Mouse (Mus musculus): ENCODE measurements around the gene Tnfrsf9. TPM values are rescaled to one million over a fixed set of nuclear protein-coding genes. Genes with fewer than 3 reads are reported as not detected.

Tnfrsf9 gene
- polyA plus RNA-seq, 1 experiment from 2014 or later, result 0.66 TPM

DNA sequence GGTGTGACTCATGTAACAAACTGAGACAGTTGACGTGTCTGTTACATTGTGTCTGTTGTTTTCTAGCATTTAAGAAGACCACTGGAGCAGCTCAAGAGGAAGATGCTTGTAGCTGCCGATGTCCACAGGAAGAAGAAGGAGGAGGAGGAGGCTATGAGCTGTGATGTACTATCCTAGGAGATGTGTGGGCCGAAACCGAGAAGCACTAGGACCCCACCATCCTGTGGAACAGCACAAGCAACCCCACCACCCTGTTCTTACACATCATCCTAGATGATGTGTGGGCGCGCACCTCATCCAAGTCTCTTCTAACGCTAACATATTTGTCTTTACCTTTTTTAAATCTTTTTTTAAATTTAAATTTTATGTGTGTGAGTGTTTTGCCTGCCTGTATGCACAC is 30.3 kb downstream of the Tnfrsf9 start:
- Histone ChIP-seq H3K27me3 (no peaks in the 10 kb centered on the region), H3K36me3 (no peaks in the 10 kb centered on the region), H3K4me3 (no peak overlapping the region), H3K4me1 (no peaks in the 10 kb centered on the region), H3K9ac (replicated peaks) (no peak overlapping the region), H3K9me3 (no peaks in the 10 kb centered on the region), H3K27ac (replicated peaks) (no peak overlapping the region), H3K4me2 (replicated peaks) (no peak overlapping the region)
- no peak for ATAC-seq (ENCODE audit: low FRiP score, low read depth)
- 94% methylated on average over 7 of the region's 7 CpGs for WGBS

DNA sequence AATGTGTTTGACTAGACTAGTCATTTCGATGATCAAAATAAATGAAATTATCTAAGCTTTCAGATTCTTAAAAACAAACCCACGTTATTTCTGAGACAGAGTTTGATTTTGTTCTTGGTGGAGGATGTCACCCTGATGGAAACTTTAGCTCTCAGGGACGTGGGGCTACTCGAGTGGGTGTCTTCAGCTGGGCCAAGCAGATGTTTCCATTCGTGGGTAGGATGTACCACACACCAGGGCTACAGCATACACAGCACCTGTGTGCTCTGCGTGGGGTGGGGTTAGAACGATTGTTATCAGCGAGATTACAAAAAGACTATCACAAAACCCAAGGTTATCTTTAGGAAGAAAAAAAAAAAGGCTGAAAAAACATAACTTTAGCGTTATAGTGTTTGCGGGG is 36.6 kb downstream of the Tnfrsf9 start:
- no peak overlapping the region for H3K9ac ChIP-seq (replicated peaks)
- 87% methylated on average over 10 of the region's 10 CpGs for WGBS
- no peak overlapping the region for H3K4me3 ChIP-seq
- H3K36me3 ChIP-seq, result no peaks in the 10 kb centered on the region
- no peaks in the 10 kb centered on the region for H3K4me1 ChIP-seq
- no peak for ATAC-seq (ENCODE audit: low FRiP score, low read depth)
- H3K27ac ChIP-seq (replicated peaks), result no peak overlapping the region
- H3K9me3 ChIP-seq, result no peaks in the 10 kb centered on the region
- no peak overlapping the region for H3K4me2 ChIP-seq (replicated peaks)
- no peaks in the 10 kb centered on the region for H3K27me3 ChIP-seq

DNA sequence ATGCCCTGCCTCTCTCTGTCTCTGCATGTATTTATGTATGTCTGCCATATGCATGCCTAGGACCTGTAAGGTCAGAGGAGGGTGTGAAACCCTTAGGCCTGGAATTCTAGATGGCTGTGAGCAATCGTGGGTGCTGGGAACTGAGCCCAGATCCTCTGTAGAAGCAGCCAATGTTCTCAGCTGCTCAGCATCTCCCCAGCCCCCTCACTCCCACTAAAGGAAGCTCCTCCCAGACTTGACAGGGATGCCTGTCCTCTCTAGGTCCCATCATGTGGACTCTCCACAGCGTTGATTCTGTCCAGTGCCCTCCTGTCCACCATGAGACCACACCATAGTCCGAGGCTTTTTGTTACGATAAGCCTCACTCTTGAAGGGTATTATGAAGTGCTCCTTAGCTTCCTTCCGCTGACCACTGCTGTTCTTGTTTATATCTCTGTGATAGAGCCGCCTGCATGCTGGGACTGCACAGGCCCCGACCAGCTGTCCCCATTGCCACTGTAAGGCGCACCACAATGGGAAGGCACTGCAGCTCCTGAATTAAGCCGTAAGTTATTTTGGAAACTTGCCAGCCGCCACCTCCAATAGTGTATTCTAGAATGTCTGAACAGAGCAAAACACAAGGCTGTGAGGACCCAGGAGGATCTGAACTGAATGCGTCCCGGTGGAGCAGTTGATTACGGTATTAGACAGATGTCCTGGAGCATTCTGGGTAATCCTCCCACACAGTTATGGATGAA is 42.2 kb downstream of the Tnfrsf9 start:
- Histone ChIP-seq H3K27ac (replicated peaks) (peak overlapping the region; percentile 43), H3K9me3 (no peaks in the 10 kb centered on the region), H3K27me3 (no peaks in the 10 kb centered on the region), H3K36me3 (no peaks in the 10 kb centered on the region), H3K9ac (replicated peaks) (no peak overlapping the region), H3K4me2 (replicated peaks) (no peak overlapping the region), H3K4me1 (peaks cover 10% of the 10 kb centered on the region), H3K4me3 (no peak overlapping the region)
- 62% methylated on average over 13 of the region's 13 CpGs for WGBS
- peak; percentile 69 for ATAC-seq (ENCODE audit: low FRiP score, low read depth)

DNA sequence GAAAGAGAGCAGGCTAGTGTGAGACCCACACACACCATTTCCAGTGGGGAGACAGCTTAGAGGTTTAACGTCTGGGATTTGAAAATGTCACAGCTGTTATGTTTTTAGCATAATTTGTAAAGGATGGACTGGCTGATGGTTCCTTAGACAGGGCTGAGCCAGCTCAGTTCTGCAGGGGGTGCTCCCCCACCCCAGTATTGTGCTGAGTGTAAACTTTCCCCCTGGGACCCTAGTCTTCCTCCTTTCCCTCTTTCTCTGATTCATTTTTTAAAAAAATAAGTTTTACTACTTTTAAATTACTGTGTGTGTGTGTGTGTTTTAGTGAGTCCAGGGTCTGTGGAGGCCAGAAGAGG is 42.7 kb downstream of the Tnfrsf9 start:
- H3K27me3 ChIP-seq, result no peaks in the 10 kb centered on the region
- peak; percentile 47 for ATAC-seq (ENCODE audit: low FRiP score, low read depth)
- H3K9ac ChIP-seq (replicated peaks), result no peak overlapping the region
- 65% methylated on average over 1 of the region's 1 CpGs for WGBS
- no peaks in the 10 kb centered on the region for H3K9me3 ChIP-seq
- H3K4me2 ChIP-seq (replicated peaks), result no peak overlapping the region
- no peaks in the 10 kb centered on the region for H3K36me3 ChIP-seq
- H3K4me1 ChIP-seq, result peaks cover 10% of the 10 kb centered on the region
- no peak overlapping the region for H3K4me3 ChIP-seq
- peak overlapping the region; percentile 43; the same call in 1 of the 2 replicates for H3K27ac ChIP-seq (replicated peaks)

DNA sequence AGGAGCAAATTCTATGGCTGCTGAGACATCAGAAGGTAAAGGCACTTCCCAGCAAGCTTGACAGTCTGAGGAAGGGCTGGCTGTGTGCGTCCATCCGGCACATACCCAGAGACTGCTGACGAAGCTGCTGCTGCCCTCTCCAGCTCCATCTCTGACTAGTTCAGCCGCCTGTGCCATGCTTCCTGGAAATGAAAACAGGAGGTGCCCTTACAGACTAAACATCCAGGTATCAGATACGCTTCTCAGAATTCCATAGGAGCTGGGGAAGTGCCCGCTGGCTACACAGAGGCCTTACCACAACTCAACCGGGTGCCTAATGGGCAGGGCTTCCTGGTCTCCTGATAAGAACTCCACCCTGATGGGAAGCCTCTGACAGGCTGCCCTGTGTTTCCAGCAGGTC is 44.2 kb downstream of the Tnfrsf9 start:
- WGBS, result 79% methylated on average over 7 of the region's 7 CpGs
- Histone ChIP-seq H3K9me3 (no peaks in the 10 kb centered on the region), H3K27me3 (0 out of 2 replicates have a peak, but pooled peaks cover 4% of the 10 kb centered on the region), H3K27ac (replicated peaks) (no peak overlapping the region), H3K4me3 (no peak overlapping the region), H3K9ac (replicated peaks) (no peak overlapping the region), H3K4me1 (peaks cover 10% of the 10 kb centered on the region), H3K36me3 (no peaks in the 10 kb centered on the region), H3K4me2 (replicated peaks) (no peak overlapping the region)
- no peak for ATAC-seq (ENCODE audit: low FRiP score, low read depth)

DNA sequence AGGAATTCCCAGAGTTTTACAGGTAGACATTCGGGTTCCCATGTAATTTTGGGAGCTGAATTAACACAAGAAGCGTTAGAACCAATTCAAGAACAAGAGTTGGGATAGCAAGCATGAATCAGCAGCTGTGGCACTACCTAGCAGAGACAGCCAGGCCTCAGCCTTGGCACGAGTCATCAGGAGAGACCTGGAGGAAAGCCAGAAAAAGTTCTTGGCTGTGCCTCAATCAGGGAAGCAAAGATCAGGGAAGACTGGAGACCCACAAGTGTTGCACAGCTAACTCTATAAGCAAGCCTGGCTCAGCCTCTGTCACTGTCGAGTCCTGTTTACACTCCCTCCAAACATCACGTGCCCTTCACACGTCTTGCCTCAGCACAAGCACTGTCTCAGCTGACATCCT is 47.9 kb downstream of the Tnfrsf9 start:
- H3K4me2 ChIP-seq (replicated peaks), result no peak overlapping the region
- no peaks in the 10 kb centered on the region for H3K4me1 ChIP-seq
- WGBS, result 72% methylated on average over 6 of the region's 6 CpGs
- no peak for ATAC-seq (ENCODE audit: low FRiP score, low read depth)
- H3K27ac ChIP-seq (replicated peaks), result no peak overlapping the region
- H3K9me3 ChIP-seq, result no peaks in the 10 kb centered on the region
- no peak overlapping the region for H3K9ac ChIP-seq (replicated peaks)
- peaks cover 8% of the 10 kb centered on the region; the same call in 1 of the 2 replicates for H3K27me3 ChIP-seq
- H3K36me3 ChIP-seq, result no peaks in the 10 kb centered on the region
- no peak overlapping the region for H3K4me3 ChIP-seq

DNA sequence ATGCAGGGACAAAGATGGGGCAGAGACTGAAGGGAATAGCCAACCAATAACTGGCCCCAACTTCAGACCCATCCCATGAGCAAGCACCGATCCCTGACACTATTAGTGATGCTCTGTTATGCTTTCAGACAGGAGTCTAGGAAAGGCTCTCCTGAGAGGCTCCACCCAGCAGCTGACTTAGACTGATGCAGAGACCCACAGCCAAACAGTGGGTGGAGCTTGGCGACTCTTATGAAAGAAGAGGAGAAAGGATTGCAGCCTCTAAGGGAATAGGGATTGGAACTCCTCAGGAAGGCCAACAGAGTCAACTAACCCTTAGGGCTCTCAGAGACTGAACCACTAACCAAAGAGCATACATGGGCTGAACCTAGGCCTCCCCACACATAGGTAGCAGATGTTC is 49.3 kb downstream of the Tnfrsf9 start:
- H3K4me3 ChIP-seq, result no peak overlapping the region
- 54% methylated on average over 2 of the region's 2 CpGs for WGBS
- H3K9ac ChIP-seq (replicated peaks), result no peak overlapping the region
- H3K36me3 ChIP-seq, result no peaks in the 10 kb centered on the region
- no peak overlapping the region for H3K4me2 ChIP-seq (replicated peaks)
- H3K9me3 ChIP-seq, result no peaks in the 10 kb centered on the region
- peaks cover 8% of the 10 kb centered on the region; the same call in 1 of the 2 replicates for H3K27me3 ChIP-seq
- ATAC-seq (ENCODE audit: low FRiP score, low read depth), result no peak
- H3K27ac ChIP-seq (replicated peaks), result no peak overlapping the region
- no peaks in the 10 kb centered on the region for H3K4me1 ChIP-seq

DNA sequence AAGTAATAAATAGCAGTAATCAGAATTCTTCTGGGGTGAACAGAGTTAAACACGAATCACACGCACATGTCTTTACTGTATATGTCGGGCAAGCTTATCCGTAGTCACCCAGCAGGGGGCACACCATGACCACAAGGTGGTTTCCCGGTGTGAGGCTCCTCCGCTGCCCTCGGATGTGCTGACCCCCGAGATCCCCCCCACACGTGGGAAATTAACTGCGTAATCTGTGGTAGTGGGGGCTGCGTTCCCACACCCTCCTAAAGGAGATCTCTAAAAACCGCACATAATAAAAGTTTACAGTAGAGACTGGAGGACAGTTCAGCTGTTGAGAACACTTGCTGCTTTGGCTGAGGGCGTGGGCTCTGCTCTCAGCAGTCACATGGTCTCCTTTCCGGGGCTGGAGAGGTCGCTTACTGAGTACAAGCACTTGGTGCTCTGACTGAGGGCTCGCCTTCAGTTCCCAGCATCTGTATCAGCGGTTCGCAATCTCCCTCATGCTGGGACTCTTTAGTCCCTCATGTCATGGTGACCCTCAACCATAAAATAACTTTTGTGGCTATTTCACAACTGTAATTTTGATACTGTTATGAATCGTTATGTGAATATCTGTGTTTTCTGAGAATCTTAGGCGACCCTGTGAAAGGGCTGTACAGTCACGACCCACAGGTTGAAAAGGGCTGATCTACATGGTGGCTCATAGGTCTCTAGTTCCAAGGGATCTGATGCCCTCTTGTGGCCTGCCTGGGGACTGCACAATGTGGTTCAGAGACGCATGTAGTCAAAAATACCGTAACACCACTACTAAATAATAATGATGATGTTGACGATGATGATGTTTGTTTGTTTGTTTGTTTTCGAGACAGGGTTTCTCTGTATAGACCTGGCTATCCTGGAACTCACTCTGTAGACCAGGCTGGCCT is 50.5 kb downstream of the Tnfrsf9 start:
- H3K27ac ChIP-seq (replicated peaks), result no peak overlapping the region
- H3K36me3 ChIP-seq, result no peaks in the 10 kb centered on the region
- no peak overlapping the region for H3K4me3 ChIP-seq
- H3K4me1 ChIP-seq, result no peaks in the 10 kb centered on the region
- H3K9ac ChIP-seq (replicated peaks), result no peak overlapping the region
- no peak for ATAC-seq (ENCODE audit: low FRiP score, low read depth)
- no peaks in the 10 kb centered on the region for H3K9me3 ChIP-seq
- H3K27me3 ChIP-seq, result peaks cover 8% of the 10 kb centered on the region; the same call in 1 of the 2 replicates
- WGBS, result 14% methylated on average over 25 of the region's 25 CpGs
- H3K4me2 ChIP-seq (replicated peaks), result peak overlapping the region; percentile 19

DNA sequence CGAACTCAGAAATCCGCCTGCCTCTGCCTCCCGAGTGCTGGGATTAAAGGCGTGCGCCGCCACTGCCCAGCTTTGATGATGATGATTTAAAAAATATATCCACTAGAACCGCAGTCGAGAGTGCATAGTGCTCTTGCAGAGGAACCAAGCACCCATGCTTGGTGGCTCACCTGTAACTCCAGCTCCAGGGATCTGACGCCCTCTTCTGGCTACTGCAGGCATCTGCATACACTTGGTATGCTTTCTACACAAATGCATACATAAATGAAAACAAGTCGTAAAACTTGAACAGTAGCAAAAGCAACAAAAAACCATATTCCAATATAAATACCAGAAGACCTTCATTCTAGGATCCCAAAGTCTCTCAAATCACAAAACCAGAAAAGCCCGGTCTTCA is 51.2 kb downstream of the Tnfrsf9 start:
- WGBS, result 72% methylated on average over 11 of the region's 11 CpGs
- H3K9ac ChIP-seq (replicated peaks), result no peak overlapping the region
- ATAC-seq (ENCODE audit: low FRiP score, low read depth), result no peak

DNA sequence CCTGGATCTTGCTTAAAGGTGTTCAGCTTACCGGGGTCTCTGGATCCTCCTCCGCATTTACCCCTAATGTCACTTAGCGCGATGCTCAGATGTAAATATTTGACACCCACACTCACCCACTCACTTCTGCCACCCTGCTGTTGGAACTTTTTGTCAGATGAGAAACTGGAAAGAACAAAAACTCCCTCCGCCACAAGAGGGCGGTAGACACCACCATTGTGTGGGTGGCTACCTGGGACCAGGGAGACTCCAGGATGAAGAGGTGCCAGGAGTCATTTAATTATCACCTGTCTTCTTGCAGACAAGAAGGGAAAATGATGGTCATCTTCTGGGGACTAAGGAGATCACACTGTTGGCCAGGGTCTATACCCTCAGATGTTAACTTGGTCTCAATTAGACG is 52.2 kb downstream of the Tnfrsf9 start:
- ATAC-seq (ENCODE audit: low FRiP score, low read depth), result no peak

More for the DNA sequence above, 51.2 kb downstream of the Tnfrsf9 start:
- no peaks in the 10 kb centered on the region for H3K36me3 ChIP-seq
- peaks cover 8% of the 10 kb centered on the region; the same call in 1 of the 2 replicates for H3K27me3 ChIP-seq
- no peak overlapping the region for H3K27ac ChIP-seq (replicated peaks)
- no peak overlapping the region for H3K4me3 ChIP-seq
- no peaks in the 10 kb centered on the region for H3K4me1 ChIP-seq
- H3K9me3 ChIP-seq, result no peaks in the 10 kb centered on the region
- H3K4me2 ChIP-seq (replicated peaks), result no peak overlapping the region

DNA sequence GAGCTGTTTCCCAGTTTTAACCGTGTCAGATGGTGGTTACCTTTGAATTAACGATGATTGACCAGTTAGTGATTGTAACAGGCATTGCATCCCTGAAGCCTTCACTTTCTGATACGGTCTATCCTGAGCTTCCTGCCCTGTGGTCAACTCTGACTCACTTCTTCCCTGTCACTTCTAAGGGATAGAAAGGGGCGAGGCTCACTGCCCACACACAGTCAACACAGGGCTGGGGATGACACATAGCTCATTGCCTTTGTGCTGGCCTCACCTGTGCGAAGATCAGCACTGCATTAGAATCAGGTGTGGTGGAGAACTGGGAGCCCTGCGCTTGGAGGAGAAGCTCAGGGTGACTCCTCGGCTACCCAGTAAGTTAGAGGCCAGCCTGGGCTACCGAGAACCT is 54.6 kb downstream of the Tnfrsf9 start:
- no peak overlapping the region for H3K4me2 ChIP-seq (replicated peaks)
- H3K4me1 ChIP-seq, result no peaks in the 10 kb centered on the region
- ATAC-seq (ENCODE audit: low FRiP score, low read depth), result no peak
- WGBS, result 91% methylated on average over 8 of the region's 8 CpGs
- H3K27ac ChIP-seq (replicated peaks), result no peak overlapping the region
- no peaks in the 10 kb centered on the region for H3K27me3 ChIP-seq
- no peak overlapping the region for H3K4me3 ChIP-seq
- 0 out of 2 replicates have a peak overlapping the region, but pooled peaks have one; percentile 2 for H3K9ac ChIP-seq (replicated peaks)
- H3K36me3 ChIP-seq, result no peaks in the 10 kb centered on the region
- H3K9me3 ChIP-seq, result no peaks in the 10 kb centered on the region

More for the DNA sequence above, 52.2 kb downstream of the Tnfrsf9 start:
- no peak overlapping the region for H3K4me2 ChIP-seq (replicated peaks)
- peaks cover 8% of the 10 kb centered on the region; the same call in 1 of the 2 replicates for H3K27me3 ChIP-seq
- no peak overlapping the region for H3K4me3 ChIP-seq
- no peaks in the 10 kb centered on the region for H3K4me1 ChIP-seq
- no peaks in the 10 kb centered on the region for H3K9me3 ChIP-seq
- H3K27ac ChIP-seq (replicated peaks), result no peak overlapping the region
- H3K36me3 ChIP-seq, result no peaks in the 10 kb centered on the region
- WGBS, result 18% methylated on average over 7 of the region's 7 CpGs
- no peak overlapping the region for H3K9ac ChIP-seq (replicated peaks)

DNA sequence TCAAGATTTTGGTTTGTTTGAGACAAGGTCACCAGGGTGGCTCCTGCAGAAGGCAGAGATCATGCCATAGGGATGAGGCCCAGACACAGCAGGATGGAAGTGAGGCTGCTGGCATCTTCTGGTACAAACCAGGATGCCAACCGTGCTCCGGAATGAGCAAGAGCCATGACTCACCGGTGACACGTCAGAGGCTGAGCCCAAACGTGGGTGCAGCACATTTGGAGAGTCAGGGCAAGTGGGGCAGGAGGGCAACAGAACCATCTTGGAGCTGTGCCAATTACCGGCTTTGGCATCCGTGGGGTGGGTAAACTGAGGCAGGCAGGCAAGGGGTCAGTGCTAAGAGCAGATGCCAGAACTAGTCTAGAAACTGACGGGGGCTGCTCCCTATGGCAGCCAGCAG is 58.9 kb downstream of the Tnfrsf9 start:
- ATAC-seq (ENCODE audit: low FRiP score, low read depth), result no peak
- H3K4me1 ChIP-seq, result no peaks in the 10 kb centered on the region
- no peaks in the 10 kb centered on the region for H3K36me3 ChIP-seq
- no peaks in the 10 kb centered on the region for H3K9me3 ChIP-seq
- no peak overlapping the region for H3K9ac ChIP-seq (replicated peaks)
- no peak overlapping the region for H3K27ac ChIP-seq (replicated peaks)
- H3K4me3 ChIP-seq, result no peak overlapping the region
- WGBS, result 83% methylated on average over 8 of the region's 8 CpGs
- no peaks in the 10 kb centered on the region for H3K27me3 ChIP-seq
- no peak overlapping the region for H3K4me2 ChIP-seq (replicated peaks)

Measured in midbrain, embryonic 12.5 days (tissue).